Mouse (Mus musculus): ENCODE results near the gene Gnb1.

DNA sequence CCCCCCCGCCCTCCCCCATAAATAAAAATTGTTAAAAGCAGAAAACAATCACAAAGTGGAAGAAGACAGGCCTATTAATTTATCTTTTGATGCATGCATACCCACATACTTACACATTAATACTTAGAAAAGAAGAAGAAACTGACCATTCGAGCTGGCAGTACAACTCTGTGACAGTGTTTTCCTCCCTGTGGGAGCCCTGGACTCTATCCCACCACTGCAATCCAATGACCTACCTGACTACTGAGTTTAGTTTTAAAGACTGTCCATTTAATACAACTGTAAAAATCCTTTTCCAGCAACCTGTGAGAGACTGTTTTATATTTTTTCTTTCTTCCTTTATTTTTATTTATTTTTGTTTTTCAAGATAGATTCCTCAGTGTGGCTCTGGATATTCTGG lies 10.0 kb downstream of the Gnb1 start:
- no peak for TF ChIP-seq CTCF (IDR thresholded peaks at IDR 0.05; ENCODE audit: low read depth)
- TF ChIP-seq EP300 (IDR thresholded peaks at IDR 0.05; ENCODE audit: low read depth): no peak

Data from liver, embryonic 14.5 days (tissue).